Mouse (Mus musculus) ES-E14 (cell line): ENCODE data around the gene Vapa.

Source experiments
- CHD2 ChIP-seq: IDR thresholded peaks from 2 replicates; pipeline ENCODE4 v1.6.1; 2014; ENCODE audit warnings: mild to moderate bottlenecking, low read depth, low read length, inconsistent platforms
- HCFC1 ChIP-seq: IDR thresholded peaks from 2 replicates; pipeline ENCODE4 v1.6.1; 2012; ENCODE audit warnings: low read length, inconsistent platforms, borderline replicate concordance; ENCODE audit not compliant: insufficient read depth
- MAFK ChIP-seq: IDR thresholded peaks from 2 replicates; pipeline ENCODE4 v1.6.1; 2014; ENCODE audit warnings: mild to moderate bottlenecking, low read depth, low read length, inconsistent platforms; ENCODE audit not compliant: insufficient read depth
- ZC3H11A ChIP-seq: IDR thresholded peaks from 2 replicates; pipeline ENCODE4 v1.6.1; 2012; ENCODE audit warnings: low read depth, mild to moderate bottlenecking, inconsistent platforms, low read length, borderline replicate concordance
- ZNF384 ChIP-seq: IDR thresholded peaks from 2 replicates; pipeline ENCODE4 v1.6.1; 2012; ENCODE audit warnings: low read depth, low read length, inconsistent platforms

DNA sequence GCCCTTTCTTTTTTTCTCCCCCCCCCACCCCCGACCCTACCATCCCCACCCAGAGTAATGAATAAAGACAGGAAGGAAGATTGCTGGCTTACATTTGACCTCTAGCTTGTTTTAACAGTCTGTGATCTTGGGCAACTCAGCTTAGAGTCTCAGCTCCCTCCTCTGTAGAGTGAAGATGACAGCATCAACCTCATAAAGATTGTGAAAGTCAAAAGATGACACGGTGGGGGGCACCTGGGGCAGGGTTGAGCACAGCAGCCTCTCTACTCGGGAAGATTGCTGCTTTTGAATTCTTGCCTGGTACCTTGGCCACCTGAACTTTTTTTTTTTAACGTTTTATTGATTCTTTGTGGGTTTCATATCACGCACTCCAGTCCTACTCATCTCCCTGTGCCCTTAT is 34.6 kb upstream of the Vapa start:
- TF ChIP-seq MAFK, result no peak
- no peak for TF ChIP-seq HCFC1
- no peak for TF ChIP-seq ZNF384
- no peak for TF ChIP-seq CHD2
- no peak for TF ChIP-seq ZC3H11A
